Mouse (Mus musculus) forebrain, embryonic 12.5 days (tissue): ENCODE measurements around the gene Irgq. TPM values are rescaled to one million over a fixed set of nuclear protein-coding genes. Genes with fewer than 3 reads are reported as not detected.
"Not testable (repeated sequence)": the region's sequence is repeated elsewhere in the genome, so short reads cannot be mapped to it uniquely, and the experiment has no call there.

ENCODE experiments used
- ATAC-seq: fragments of 200-750 bp; cut with Nextera tagmentation; 2 replicates; pipeline ENCODE4 v1.8.0; 2017; ENCODE audit warnings: moderate TSS enrichment; ENCODE audit not compliant: low FRiP score
- H3K27ac ChIP-seq: fragments of 300-500 bp; sonication (generic); 2 replicates; pipeline ENCODE4 v1.5.1; 2016; ENCODE audit warnings: mild to moderate bottlenecking
- H3K27me3 ChIP-seq: fragments of 300-500 bp; sonication (generic); 2 replicates; pipeline ENCODE4 v1.6.1; 2016; ENCODE audit warnings: mild to moderate bottlenecking
- H3K36me3 ChIP-seq: fragments of 300-500 bp; sonication (generic); replicated peaks from 2 replicates; pipeline ENCODE4 v1.6.1; 2016; ENCODE audit warnings: mild to moderate bottlenecking
- H3K4me1 ChIP-seq: fragments of 300-500 bp; sonication (generic); 2 replicates; pipeline ENCODE4 v1.6.1; 2016
- H3K4me2 ChIP-seq: fragments of 300-500 bp; sonication (generic); 2 replicates; pipeline ENCODE4 v1.6.1; 2016; ENCODE audit warnings: mild to moderate bottlenecking, moderate library complexity
- H3K4me3 ChIP-seq: fragments of 300-500 bp; sonication (generic); replicated peaks from 2 replicates; pipeline ENCODE4 v1.5.1; 2016; ENCODE audit warnings: mild to moderate bottlenecking
- H3K9ac ChIP-seq: fragments of 300-500 bp; sonication (generic); 2 replicates; pipeline ENCODE4 v1.6.1; 2016; ENCODE audit warnings: mild to moderate bottlenecking
- H3K9me3 ChIP-seq: fragments of 300-500 bp; sonication (generic); 2 replicates; pipeline ENCODE4 v1.6.1; 2016
- WGBS: fragments of 180-500 bp; shearing (Covaris S2); methylation state at CpG from one replicate; pipeline ENCODE4 v1.1.7; 2016; 5-methylcytosine and 5-hydroxymethylcytosine counted together
- polyA plus RNA-seq: library from polyadenylated mRNA; unstranded; fragments of >200 nt; fragmentation: Nextera tagmentation; extraction: Ambion mirVana; gene quantifications from 2 replicates; pipeline ENCODE4 v1.2.1, GENCODE M21; 2016

Irgq gene
- polyA plus RNA-seq, 1 experiment from 2014 or later: 24.7 TPM

- peaks cover 33% of the 10 kb centered on the region for H3K27me3 ChIP-seq
- WGBS: 32% methylated on average over 7 of the region's 7 CpGs
- no peak for ATAC-seq
These were observed 29.6 kb upstream of the Irgq start for GRCm38 (mm10) chr7:24500929-24501328.

GRCm38 (mm10) chr7:24501492-24501891 lies 29.0 kb upstream of the Irgq start:
- 52% methylated on average over 21 of the region's 21 CpGs for WGBS
- Histone ChIP-seq H3K27ac (no peak overlapping the region), H3K27me3 (peaks cover 33% of the 10 kb centered on the region), H3K4me3 (no peak overlapping the region), H3K9ac (no peak overlapping the region), H3K9me3 (peaks cover 5% of the 10 kb centered on the region; the same call in 1 of the 2 replicates), H3K4me2 (no peak overlapping the region), H3K4me1 (peaks cover 42% of the 10 kb centered on the region), H3K36me3 (peaks cover 53% of the 10 kb centered on the region)
- no peak for ATAC-seq

More at GRCm38 (mm10) chr7:24500929-24501328, 29.6 kb upstream of the Irgq start:
- Histone ChIP-seq H3K9me3 (peaks cover 5% of the 10 kb centered on the region; the same call in 1 of the 2 replicates), H3K27ac (no peak overlapping the region), H3K36me3 (peaks cover 53% of the 10 kb centered on the region), H3K4me1 (peaks cover 37% of the 10 kb centered on the region), H3K9ac (no peak overlapping the region), H3K4me2 (no peak overlapping the region), H3K4me3 (no peak overlapping the region)

- peaks cover 22% of the 10 kb centered on the region for H3K27me3 ChIP-seq
- no peak overlapping the region for H3K4me3 ChIP-seq
- no peak overlapping the region for H3K9ac ChIP-seq
- 0 out of 2 replicates have a peak overlapping the region, but pooled peaks have one; percentile 4 for H3K4me2 ChIP-seq
- WGBS: 25% methylated on average over 10 of the region's 10 CpGs
- no peak for ATAC-seq
- H3K36me3 ChIP-seq: peaks cover 46% of the 10 kb centered on the region
- H3K27ac ChIP-seq: no peak overlapping the region
- H3K9me3 ChIP-seq: peaks cover 5% of the 10 kb centered on the region; the same call in 1 of the 2 replicates
- peaks cover 50% of the 10 kb centered on the region for H3K4me1 ChIP-seq
These were observed 26.5 kb upstream of the Irgq start for GRCm38 (mm10) chr7:24504004-24504403.

- no peak overlapping the region for H3K9ac ChIP-seq
- H3K4me2 ChIP-seq: peak overlapping the region; percentile 81; the same call in 1 of the 2 replicates
- peak overlapping the region; percentile 100 for H3K27ac ChIP-seq
- H3K36me3 ChIP-seq: peaks cover 39% of the 10 kb centered on the region
- ATAC-seq: no peak
- peaks cover 5% of the 10 kb centered on the region; the same call in 1 of the 2 replicates for H3K9me3 ChIP-seq
- peaks cover 47% of the 10 kb centered on the region for H3K4me1 ChIP-seq
- 20% methylated on average over 4 of the region's 4 CpGs for WGBS
- no peak overlapping the region for H3K4me3 ChIP-seq
- peaks cover 14% of the 10 kb centered on the region for H3K27me3 ChIP-seq
These were observed 25.6 kb upstream of the Irgq start for GRCm38 (mm10) chr7:24504868-24505267.

- Histone ChIP-seq H3K9me3 (peaks cover 4% of the 10 kb centered on the region; the same call in 1 of the 2 replicates), H3K27ac (peak overlapping the region; percentile 100), H3K4me1 (peaks cover 42% of the 10 kb centered on the region), H3K4me3 (peak overlapping the region; percentile 10; the same call in 1 of the 2 replicates), H3K9ac (peak overlapping the region; percentile 39), H3K4me2 (peak overlapping the region; percentile 81), H3K36me3 (peaks cover 37% of the 10 kb centered on the region), H3K27me3 (peaks cover 7% of the 10 kb centered on the region)
- WGBS: 13% methylated on average over 15 of the region's 15 CpGs
- ATAC-seq: no peak
These were observed 24.9 kb upstream of the Irgq start for GRCm38 (mm10) chr7:24505447-24506064.

GRCm38 (mm10) chr7:24506065-24506459 lies 24.4 kb upstream of the Irgq start:
- peak overlapping the region; percentile 81 for H3K4me2 ChIP-seq
- no peaks in the 10 kb centered on the region for H3K9me3 ChIP-seq
- no peak for ATAC-seq
- 17% methylated on average over 3 of the region's 3 CpGs for WGBS
- H3K27me3 ChIP-seq: peaks cover 4% of the 10 kb centered on the region; the same call in 1 of the 2 replicates
- H3K9ac ChIP-seq: peak overlapping the region; percentile 91; the same call in 1 of the 2 replicates
- H3K4me3 ChIP-seq: peak overlapping the region; percentile 63
- H3K27ac ChIP-seq: peak overlapping the region; percentile 100
- peaks cover 42% of the 10 kb centered on the region for H3K4me1 ChIP-seq
- H3K36me3 ChIP-seq: peaks cover 37% of the 10 kb centered on the region

GRCm38 (mm10) chr7:24506476-24506837 lies 24.0 kb upstream of the Irgq start:
- Histone ChIP-seq H3K4me2 (peak overlapping the region; percentile 81), H3K9ac (peak overlapping the region; percentile 91), H3K27ac (peak overlapping the region; percentile 100), H3K4me1 (peaks cover 42% of the 10 kb centered on the region), H3K27me3 (peaks cover 4% of the 10 kb centered on the region; the same call in 1 of the 2 replicates), H3K4me3 (peak overlapping the region; percentile 63), H3K36me3 (peaks cover 37% of the 10 kb centered on the region), H3K9me3 (no peaks in the 10 kb centered on the region)
- WGBS: under 1% methylated on average over 12 of the region's 12 CpGs
- ATAC-seq: no peak

GRCm38 (mm10) chr7:24506838-24507725 lies 23.4 kb upstream of the Irgq start, which contains the start of gene Zfp428:
Gene Zfp428, plus strand, starts transcription at chr7:24507006.
- Histone ChIP-seq H3K27me3 (peaks cover 4% of the 10 kb centered on the region; the same call in 1 of the 2 replicates), H3K27ac (peak within 1 kb of the TSS; percentile 100), H3K4me3 (peak within 1 kb of the TSS; percentile 63), H3K9me3 (no peaks in the 10 kb centered on the region), H3K4me2 (peak within 1 kb of the TSS; percentile 81), H3K36me3 (peaks cover 37% of the 10 kb centered on the region), H3K9ac (peak within 1 kb of the TSS; percentile 91), H3K4me1 (peaks cover 42% of the 10 kb centered on the region)
- WGBS: under 1% methylated on average over 83 of the region's 84 CpGs
- ATAC-seq: peak; percentile 94

- Histone ChIP-seq H3K4me1 (peaks cover 42% of the 10 kb centered on the region), H3K4me3 (peak overlapping the region; percentile 63)
These were observed 22.8 kb upstream of the Irgq start for GRCm38 (mm10) chr7:24507726-24508114.

GRCm38 (mm10) chr7:24512355-24512754 lies 18.1 kb upstream of the Irgq start, which contains the start of gene AC161166.1:
Gene AC161166.1, minus strand, starts transcription at chr7:24512455.
- no peak for ATAC-seq
- Histone ChIP-seq H3K36me3 (peaks cover 64% of the 10 kb centered on the region), H3K27me3 (no peaks in the 10 kb centered on the region)

More at GRCm38 (mm10) chr7:24507726-24508114, 22.8 kb upstream of the Irgq start:
- 1% methylated on average over 20 of the region's 20 CpGs for WGBS
- Histone ChIP-seq H3K27me3 (no peaks in the 10 kb centered on the region), H3K9me3 (no peaks in the 10 kb centered on the region), H3K36me3 (peaks cover 37% of the 10 kb centered on the region), H3K4me2 (peak overlapping the region; percentile 81), H3K9ac (peak overlapping the region; percentile 91), H3K27ac (peak overlapping the region; percentile 100)
- peak; percentile 17 for ATAC-seq

GRCm38 (mm10) chr7:24516319-24516718 lies 14.2 kb upstream of the Irgq start:
- not testable (repeated sequence) for H3K9ac ChIP-seq, H3K4me1 ChIP-seq, H3K27ac ChIP-seq, H3K4me3 ChIP-seq, H3K9me3 ChIP-seq, H3K4me2 ChIP-seq, H3K27me3 ChIP-seq, ATAC-seq
- H3K36me3 ChIP-seq: peaks cover 64% of the 10 kb centered on the region
- 67% methylated on average over 8 of the region's 8 CpGs for WGBS

More at GRCm38 (mm10) chr7:24512355-24512754, 18.1 kb upstream of the Irgq start, which contains the start of gene AC161166.1:
- H3K9me3 ChIP-seq: no peaks in the 10 kb centered on the region
- H3K4me3 ChIP-seq: no peak within 1 kb of the TSS
- peaks cover 10% of the 10 kb centered on the region for H3K4me1 ChIP-seq
- H3K9ac ChIP-seq: no peak within 1 kb of the TSS
- no peak within 1 kb of the TSS for H3K27ac ChIP-seq
- 93% methylated on average over 7 of the region's 7 CpGs for WGBS
- no peak within 1 kb of the TSS for H3K4me2 ChIP-seq

GRCm38 (mm10) chr7:24517077-24517476 lies 13.4 kb upstream of the Irgq start:
- no peak for ATAC-seq
- H3K27me3 ChIP-seq: no peaks in the 10 kb centered on the region
- H3K4me1 ChIP-seq: no peaks in the 10 kb centered on the region
- 0 out of 2 replicates have a peak overlapping the region, but pooled peaks have one; percentile 13 for H3K27ac ChIP-seq
- H3K9ac ChIP-seq: no peak overlapping the region
- 29% methylated on average over 5 of the region's 5 CpGs for WGBS
- H3K4me3 ChIP-seq: no peak overlapping the region
- no peaks in the 10 kb centered on the region for H3K9me3 ChIP-seq
- no peak overlapping the region for H3K4me2 ChIP-seq
- H3K36me3 ChIP-seq: peaks cover 57% of the 10 kb centered on the region
